Mouse (Mus musculus) spleen, embryonic (tissue): ENCODE results near the gene Hist2h2aa1.

ENCODE experiments used
- CTCF ChIA-PET: fragments of 350-600 bp; sonication (Branson Sonifier 250); formaldehyde crosslinking; loops from one replicate; lab custom pipeline; 2022; lab: Charles Lee

The Hist2h2aa1 gene

GRCm38 (mm10) chr3:96248141-96249033 is 3.1 kb downstream of the Hist2h2aa1 start:
- CTCF ChIA-PET = no interaction called here

- CTCF ChIA-PET = no interaction called here
Measured at GRCm38 (mm10) chr3:96249034-96249345, 3.7 kb downstream of the Hist2h2aa1 start.

- CTCF ChIA-PET = no interaction called here
Measured at GRCm38 (mm10) chr3:96250890-96251289, 5.6 kb downstream of the Hist2h2aa1 start.

- CTCF ChIA-PET = no interaction called here
Measured at GRCm38 (mm10) chr3:96251787-96252186, 6.5 kb downstream of the Hist2h2aa1 start.

- CTCF ChIA-PET = no interaction called here
Measured at GRCm38 (mm10) chr3:96254683-96255355, 9.5 kb downstream of the Hist2h2aa1 start.

GRCm38 (mm10) chr3:96255926-96256593 is 10.8 kb downstream of the Hist2h2aa1 start:
- CTCF ChIA-PET = interaction anchor here (0.7 kb wide), 1 partner anchor 10 kb away, joined by 4 read pairs; no protein-coding TSS in a partner anchor

- CTCF ChIA-PET = no interaction called here
Measured at GRCm38 (mm10) chr3:96257190-96257589, 11.9 kb downstream of the Hist2h2aa1 start.

GRCm38 (mm10) chr3:96260220-96260619 is 14.9 kb downstream of the Hist2h2aa1 start:
- CTCF ChIA-PET = no interaction called here

- CTCF ChIA-PET = interaction anchor here (1.0 kb wide), 1 partner anchor 25 kb away, joined by 3 read pairs; no protein-coding TSS in a partner anchor
Measured at GRCm38 (mm10) chr3:96261623-96262022, 16.3 kb downstream of the Hist2h2aa1 start.

- CTCF ChIA-PET = interaction anchor here (1.0 kb wide), 1 partner anchor 26 kb away, joined by 3 read pairs; no protein-coding TSS in a partner anchor
Measured at GRCm38 (mm10) chr3:96262216-96262875, 17.0 kb downstream of the Hist2h2aa1 start.

GRCm38 (mm10) chr3:96262979-96263550 is 17.8 kb downstream of the Hist2h2aa1 start, which contains the start of gene Hist2h4:
Gene Hist2h4 (minus strand): TSS chr3:96263311.
- CTCF ChIA-PET = interaction anchor here (0.6 kb wide), 1 partner anchor 152 kb away, joined by 8 read pairs; no protein-coding TSS in a partner anchor

- CTCF ChIA-PET = interaction anchor here (0.6 to 1.3 kb wide), 3 partner anchors 20 to 381 kb away, joined by 5 to 10 read pairs (median 8); no protein-coding TSS in a partner anchor
Measured at GRCm38 (mm10) chr3:96263558-96264403, 18.5 kb downstream of the Hist2h2aa1 start.

GRCm38 (mm10) chr3:96264404-96264949 is 19.2 kb downstream of the Hist2h2aa1 start:
- CTCF ChIA-PET = interaction anchor here (0.8 to 1.3 kb wide), 2 partner anchors 21 to 382 kb away, joined by 5 to 10 read pairs; no protein-coding TSS in a partner anchor

- CTCF ChIA-PET = interaction anchor here (0.6 to 1.0 kb wide), 2 partner anchors 10 kb away, joined by 4 read pairs; no protein-coding TSS in a partner anchor
Measured at GRCm38 (mm10) chr3:96266132-96266710, 20.9 kb downstream of the Hist2h2aa1 start.

GRCm38 (mm10) chr3:96267541-96267940 is 22.2 kb downstream of the Hist2h2aa1 start:
- CTCF ChIA-PET = interaction anchor here (0.6 kb wide), 3 partner anchors 8 to 295 kb away, joined by 3 to 4 read pairs (median 3); no protein-coding TSS in a partner anchor

GRCm38 (mm10) chr3:96268051-96268775 is 22.9 kb downstream of the Hist2h2aa1 start, which contains the start of gene Hist2h3b:
Gene Hist2h3b (plus strand): TSS chr3:96268654.
- CTCF ChIA-PET = interaction anchor here (0.6 to 1.7 kb wide), 4 partner anchors 8 to 295 kb away, joined by 3 to 6 read pairs (median 4); no protein-coding TSS in a partner anchor

- CTCF ChIA-PET = interaction anchor here (0.6 to 1.7 kb wide), 2 partner anchors 9 to 209 kb away, joined by 6 to 11 read pairs; no protein-coding TSS in a partner anchor
Measured at GRCm38 (mm10) chr3:96268776-96269378, 23.6 kb downstream of the Hist2h2aa1 start.
